Mouse (Mus musculus): Measurements from ENCODE around the gene E130114P18Rik.

E130114P18Rik gene

GRCm38 (mm10) chr4:97804638-97805037 is 26.8 kb upstream of the E130114P18Rik start:
- no peak for DNase-seq

- no peak for DNase-seq
Measured at GRCm38 (mm10) chr4:97803791-97804190, 25.9 kb upstream of the E130114P18Rik start.

- no peak for DNase-seq
Measured at GRCm38 (mm10) chr4:97796505-97796904, 18.6 kb upstream of the E130114P18Rik start.

- DNase-seq = no peak
Measured at GRCm38 (mm10) chr4:97795957-97796356, 18.1 kb upstream of the E130114P18Rik start.

- DNase-seq = no peak
Measured at GRCm38 (mm10) chr4:97794865-97795264, 17.0 kb upstream of the E130114P18Rik start.

GRCm38 (mm10) chr4:97793931-97794330 is 16.1 kb upstream of the E130114P18Rik start:
- DNase-seq = no peak

GRCm38 (mm10) chr4:97788537-97788936 is 10.7 kb upstream of the E130114P18Rik start:
- no peak for DNase-seq

GRCm38 (mm10) chr4:97787515-97787914 is 9.6 kb upstream of the E130114P18Rik start:
- DNase-seq = no peak

- DNase-seq = no peak
Measured at GRCm38 (mm10) chr4:97786571-97786970, 8.7 kb upstream of the E130114P18Rik start.

- no peak for DNase-seq
Measured at GRCm38 (mm10) chr4:97785547-97786271, 7.8 kb upstream of the E130114P18Rik start.

- DNase-seq = no peak
Measured at GRCm38 (mm10) chr4:97784236-97784635, 6.4 kb upstream of the E130114P18Rik start.

GRCm38 (mm10) chr4:97783073-97783879 is 5.4 kb upstream of the E130114P18Rik start:
- DNase-seq = no peak

- no peak for DNase-seq
Measured at GRCm38 (mm10) chr4:97782497-97782896, 4.6 kb upstream of the E130114P18Rik start.

GRCm38 (mm10) chr4:97782069-97782468 is 4.2 kb upstream of the E130114P18Rik start:
- no peak for DNase-seq

GRCm38 (mm10) chr4:97780666-97781435 is 3.0 kb upstream of the E130114P18Rik start:
- no peak for DNase-seq

GRCm38 (mm10) chr4:97780024-97780423 is 2.1 kb upstream of the E130114P18Rik start:
- DNase-seq = no peak

- no peak for DNase-seq
Measured at GRCm38 (mm10) chr4:97779003-97779930, 1.4 kb upstream of the E130114P18Rik start.

GRCm38 (mm10) chr4:97778211-97779002 is 529 bp upstream of the E130114P18Rik start:
- peak in 1 of 2 experiments; percentile 59 for DNase-seq

GRCm38 (mm10) chr4:97777081-97777705 is 685 bp downstream of the E130114P18Rik start:
- peak; percentile 56 to 63 for DNase-seq

- DNase-seq = no peak
Measured at GRCm38 (mm10) chr4:97776388-97777080, 1.3 kb downstream of the E130114P18Rik start.

Measured in kidney, postnatal 25 days (tissue).